Mouse (Mus musculus): ENCODE data around the gene Gemin8. TPM values are rescaled to one million over a fixed set of nuclear protein-coding genes. Genes with fewer than 3 reads are reported as not detected.

The Gemin8 gene
- 10 to 100 TPM; 12.4 to 13.1 TPM for total RNA-seq (2021)

- intact Hi-C loops (cut with DNase I), result loop anchor here (2.0 to 5.0 kb wide), 3 partner anchors 47 to 483 kb away; no protein-coding TSS in a partner anchor
Observed at GRCm38 (mm10) chrX:166169892-166170799, at the start of gene Gemin8. Gemin8 (plus strand) TSS chrX:166170454.

GRCm38 (mm10) chrX:166147158-166147846 lies 23.0 kb upstream of the Gemin8 start:
- peak; percentile 20 to 52 for DNase-seq (ENCODE audit: low spot score in 2 of 2)
- intact Hi-C loops (cut with DNase I), result loop anchor here (2.0 to 5.0 kb wide), 3 partner anchors 819 to 1605 kb away; no protein-coding TSS in a partner anchor

More at GRCm38 (mm10) chrX:166169892-166170799, at the start of gene Gemin8:
- peak; percentile 93 to 98 for DNase-seq (ENCODE audit: low spot score in 2 of 2)

GRCm38 (mm10) chrX:166162773-166163172 lies 7.5 kb upstream of the Gemin8 start:
- intact Hi-C loops (cut with DNase I), result loop anchor here (5.0 kb wide), 1 partner anchor 1620 kb away; no protein-coding TSS in a partner anchor
- DNase-seq (ENCODE audit: low spot score in 2 of 2), result no peak

- DNase-seq (ENCODE audit: low spot score in 2 of 2), result peak in 1 of 2 experiments; percentile 60
- intact Hi-C loops (cut with DNase I), result loop anchor here (1.0 to 2.0 kb wide), 2 partner anchors 249 to 1066 kb away; no protein-coding TSS in a partner anchor
Observed at GRCm38 (mm10) chrX:166167307-166167706, 2.9 kb upstream of the Gemin8 start.

- intact Hi-C loops (cut with DNase I), result loop anchor here (1.0 to 2.0 kb wide), 3 partner anchors 249 to 1065 kb away; no protein-coding TSS in a partner anchor
- DNase-seq (ENCODE audit: low spot score in 2 of 2), result no peak
Observed at GRCm38 (mm10) chrX:166167923-166168322, 2.3 kb upstream of the Gemin8 start.

GRCm38 (mm10) chrX:166170800-166171738 lies 815 bp downstream of the Gemin8 start:
- DNase-seq (ENCODE audit: low spot score in 2 of 2), result no peak
- intact Hi-C loops (cut with DNase I), result loop anchor here (5.0 kb wide), 2 partner anchors 46 to 176 kb away; no protein-coding TSS in a partner anchor

- peak in 1 of 2 experiments; percentile 47 for DNase-seq (ENCODE audit: low spot score in 2 of 2)
- intact Hi-C loops (cut with DNase I), result loop anchor here (5.0 kb wide), 2 partner anchors 45 to 175 kb away; no protein-coding TSS in a partner anchor
Observed at GRCm38 (mm10) chrX:166172041-166172440, 1.8 kb downstream of the Gemin8 start.

- intact Hi-C loops (cut with DNase I), result loop anchor here (5.0 kb wide), 2 partner anchors 45 to 175 kb away; no protein-coding TSS in a partner anchor
- DNase-seq (ENCODE audit: low spot score in 2 of 2), result no peak
Observed at GRCm38 (mm10) chrX:166172661-166173060, 2.4 kb downstream of the Gemin8 start.

- intact Hi-C loops (cut with DNase I), result loop anchor here (5.0 kb wide), 2 partner anchors 44 to 174 kb away; no protein-coding TSS in a partner anchor
Observed at GRCm38 (mm10) chrX:166173796-166174195, 3.5 kb downstream of the Gemin8 start.

GRCm38 (mm10) chrX:166177929-166178328 lies 7.7 kb downstream of the Gemin8 start:
- intact Hi-C loops (cut with DNase I), result loop anchor here (5.0 kb wide), 1 partner anchor 59 kb away; the partner anchor contains the start of gene Gpm6b
- DNase-seq (ENCODE audit: low spot score in 2 of 2), result peak in 1 of 2 experiments; percentile 18

More at GRCm38 (mm10) chrX:166173796-166174195, 3.5 kb downstream of the Gemin8 start:
- peak in 1 of 2 experiments; percentile 53 for DNase-seq (ENCODE audit: low spot score in 2 of 2)

GRCm38 (mm10) chrX:166183094-166183493 lies 12.8 kb downstream of the Gemin8 start:
- intact Hi-C loops (cut with DNase I), result no loop called here
- DNase-seq (ENCODE audit: low spot score in 2 of 2), result no peak

GRCm38 (mm10) chrX:166185327-166185913 lies 15.2 kb downstream of the Gemin8 start:
- DNase-seq (ENCODE audit: low spot score in 2 of 2), result no peak
- intact Hi-C loops (cut with DNase I), result no loop called here

GRCm38 (mm10) chrX:166187803-166188202 lies 17.5 kb downstream of the Gemin8 start:
- no peak for DNase-seq (ENCODE audit: low spot score in 2 of 2)
- intact Hi-C loops (cut with DNase I), result no loop called here

GRCm38 (mm10) chrX:166196327-166196726 lies 26.1 kb downstream of the Gemin8 start:
- no peak for DNase-seq (ENCODE audit: low spot score in 2 of 2)
- intact Hi-C loops (cut with DNase I), result no loop called here

GRCm38 (mm10) chrX:166198266-166198665 lies 28.0 kb downstream of the Gemin8 start:
- no peak for DNase-seq (ENCODE audit: low spot score in 2 of 2)
- intact Hi-C loops (cut with DNase I), result no loop called here

GRCm38 (mm10) chrX:166199812-166200211 lies 29.6 kb downstream of the Gemin8 start:
- intact Hi-C loops (cut with DNase I), result no loop called here
- DNase-seq (ENCODE audit: low spot score in 2 of 2), result no peak

- peak in 1 of 2 experiments; percentile 84 for DNase-seq (ENCODE audit: low spot score in 2 of 2)
- intact Hi-C loops (cut with DNase I), result loop anchor here (1.0 kb wide), 1 partner anchor 109 kb away; no protein-coding TSS in a partner anchor
Observed at GRCm38 (mm10) chrX:166214576-166214975, 44.3 kb downstream of the Gemin8 start.

- no peak for DNase-seq (ENCODE audit: low spot score in 2 of 2)
- intact Hi-C loops (cut with DNase I), result loop anchor here (5.0 kb wide), 2 partner anchors 44 to 121 kb away; partner anchors contain the start of gene Gemin8
Observed at GRCm38 (mm10) chrX:166216248-166216647, 46.0 kb downstream of the Gemin8 start.
